Mouse (Mus musculus) thymus, postnatal 36 days (tissue): ENCODE results near the gene Cyp26a1.

Experiments
- DNase-seq, 2 experiments: peaks; one replicate each; pipeline ENCODE4 v3.0.0; 2022; ENCODE audit warnings: mixed read lengths in 2 of 2

Cyp26a1 gene

DNA sequence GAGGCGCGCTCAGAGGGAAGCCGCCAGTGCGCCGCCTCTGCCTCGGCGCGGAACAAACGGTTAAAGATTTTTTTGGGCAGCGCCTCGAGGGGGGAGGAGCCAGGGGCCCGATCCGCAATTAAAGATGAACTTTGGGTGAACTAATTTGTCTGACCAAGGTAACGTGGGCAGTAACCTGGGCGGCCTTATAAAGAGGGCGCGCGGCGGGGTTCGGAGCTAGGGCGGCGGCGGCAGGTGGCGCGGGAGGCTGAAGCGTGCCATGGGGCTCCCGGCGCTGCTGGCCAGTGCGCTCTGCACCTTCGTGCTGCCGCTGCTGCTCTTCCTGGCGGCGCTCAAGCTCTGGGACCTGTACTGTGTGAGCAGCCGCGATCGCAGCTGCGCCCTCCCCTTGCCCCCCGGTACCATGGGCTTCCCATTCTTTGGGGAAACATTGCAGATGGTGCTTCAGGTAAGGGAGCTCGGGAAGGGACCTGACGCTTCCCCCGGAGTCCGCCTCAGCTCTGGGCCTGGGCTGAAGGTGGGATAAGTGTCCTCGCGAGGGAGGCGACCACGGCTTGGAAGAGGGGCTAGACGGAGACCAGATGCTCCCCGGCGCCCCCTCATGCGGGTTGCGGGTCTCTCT is at the start of gene Cyp26a1:
TSS of gene Cyp26a1 (plus strand) at position 148 of the 622 bp plus-strand sequence.
- DNase-seq: no peak

DNA sequence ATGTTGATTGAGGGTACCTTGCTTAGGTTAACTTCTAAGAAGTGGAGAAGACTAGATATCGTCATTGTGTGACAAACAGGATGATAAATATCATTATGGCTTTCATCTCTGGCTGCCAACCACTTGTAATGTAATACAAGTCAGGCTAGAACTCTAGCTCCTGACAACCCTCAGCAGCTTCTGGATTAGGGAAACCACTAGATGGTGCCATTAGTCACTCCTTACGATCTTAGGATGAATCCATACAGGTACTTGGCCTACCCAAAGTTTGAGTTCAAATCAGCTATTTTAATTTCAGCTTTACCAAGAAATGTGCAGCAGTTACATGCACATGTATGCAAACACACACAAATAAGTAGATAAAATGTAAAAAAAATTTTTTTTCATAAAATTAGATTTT is 49.6 kb upstream of the Cyp26a1 start:
- DNase-seq: no peak

DNA sequence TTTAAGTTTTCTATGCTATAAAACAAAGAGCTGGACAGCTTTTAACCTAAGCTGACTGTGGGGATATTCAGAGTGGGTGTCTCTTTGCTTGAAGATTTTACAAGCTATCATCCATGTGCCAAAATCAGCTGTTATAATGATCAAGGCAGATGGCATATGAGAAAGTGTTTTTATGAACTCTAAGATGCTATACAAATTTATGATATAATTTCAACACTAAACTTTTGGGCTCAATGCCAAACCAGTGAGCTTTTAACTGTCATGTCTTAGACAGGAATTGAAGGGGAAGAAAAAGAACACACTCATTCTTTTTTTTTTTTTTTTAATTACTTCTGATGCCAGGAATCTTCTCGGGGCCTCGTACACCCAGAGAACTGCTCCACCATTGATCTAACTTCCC is 47.1 kb upstream of the Cyp26a1 start:
- no peak for DNase-seq

DNA sequence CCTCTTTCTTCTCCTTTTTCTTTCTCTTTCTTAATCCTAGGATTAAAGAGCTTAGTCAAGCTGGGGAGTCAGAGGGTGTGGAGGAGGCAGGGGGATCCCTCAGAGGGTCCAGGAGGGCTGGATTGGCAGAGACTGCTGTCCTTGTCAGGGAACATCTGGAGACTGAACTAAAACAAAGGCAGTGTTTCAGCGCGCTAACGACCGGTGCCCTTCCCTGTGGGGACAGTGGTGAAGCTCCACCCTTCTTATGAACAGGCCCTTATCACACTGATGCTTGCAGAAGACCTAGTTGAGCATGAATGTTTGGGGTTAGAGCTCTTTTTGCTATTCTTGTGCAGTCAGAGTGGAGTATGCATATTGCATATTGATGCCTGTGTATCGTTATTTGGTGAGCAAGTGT is 43.6 kb upstream of the Cyp26a1 start:
- no peak for DNase-seq

DNA sequence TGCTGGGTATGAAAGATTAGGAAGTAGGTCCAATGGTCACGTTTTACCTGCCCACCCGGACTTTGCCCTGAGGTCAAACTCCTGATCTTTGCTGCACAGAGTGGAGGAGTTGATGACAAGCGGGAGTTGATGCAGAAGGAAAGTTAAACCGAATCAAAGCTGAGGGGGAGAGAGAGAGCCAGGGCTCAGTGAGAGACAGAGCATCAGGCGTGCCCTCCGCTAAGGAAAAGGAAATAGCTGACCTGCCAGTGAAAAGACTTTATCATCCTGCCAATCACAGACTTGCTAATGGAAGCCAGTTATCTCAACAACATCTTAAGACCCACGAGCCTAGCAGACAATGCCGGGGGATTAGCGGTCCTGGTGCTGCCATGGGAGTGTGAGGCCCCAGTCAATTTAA is 41.2 kb upstream of the Cyp26a1 start:
- DNase-seq: no peak

DNA sequence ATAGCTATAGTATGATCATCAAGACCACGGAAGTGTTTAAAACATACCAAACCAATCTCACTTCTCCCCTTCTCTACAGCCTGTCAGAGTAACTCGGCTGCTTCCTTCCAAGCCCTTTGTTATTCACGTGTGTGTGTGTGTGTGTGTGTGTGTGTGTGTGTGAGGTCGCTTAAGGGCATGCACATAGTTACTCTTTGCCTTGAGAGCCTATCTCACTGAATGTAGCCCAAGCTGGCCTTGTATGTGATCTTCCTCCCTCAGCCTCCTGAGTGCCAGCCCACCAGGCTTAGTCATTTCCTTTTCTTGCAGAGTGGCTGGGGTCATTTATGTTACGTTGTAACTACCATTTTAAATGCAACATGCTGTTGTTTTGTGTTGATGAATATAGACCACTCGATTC is 32.3 kb upstream of the Cyp26a1 start:
- no peak for DNase-seq

DNA sequence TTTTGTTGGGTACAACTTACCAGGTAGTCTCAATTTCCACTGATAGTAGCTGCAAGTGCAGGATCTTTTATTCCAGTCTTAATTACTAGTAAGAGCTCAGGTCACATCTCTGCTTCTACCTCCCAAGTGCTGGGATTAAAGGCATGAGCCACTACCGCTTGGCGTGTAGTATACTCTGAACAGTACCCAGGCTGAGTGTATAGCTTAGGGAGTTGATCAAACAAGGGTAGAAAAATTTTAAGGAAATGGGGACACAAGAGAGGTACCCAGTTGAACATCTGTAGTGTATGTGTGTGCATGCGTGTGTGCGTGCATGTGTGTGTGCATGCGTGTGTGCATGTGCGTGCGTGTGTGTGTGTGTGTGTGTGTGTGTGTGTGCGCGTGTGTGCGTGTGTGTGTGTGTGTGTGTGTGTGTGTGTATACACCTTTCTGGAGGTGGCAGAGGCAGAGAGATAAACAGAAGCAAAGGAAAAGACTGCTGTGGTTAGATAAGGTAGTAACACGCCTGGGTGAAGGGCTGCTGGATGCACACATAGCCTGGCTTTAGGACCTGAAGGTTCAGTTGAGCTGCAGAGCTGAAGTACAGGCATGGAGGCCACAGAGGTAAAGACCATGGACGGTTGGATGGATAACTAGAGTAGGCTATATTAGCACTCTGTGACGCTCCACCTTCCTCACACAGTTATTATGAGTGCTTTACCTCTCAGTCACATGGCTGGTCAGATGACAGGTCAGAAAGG is 29.6 kb upstream of the Cyp26a1 start:
- DNase-seq: no peak

DNA sequence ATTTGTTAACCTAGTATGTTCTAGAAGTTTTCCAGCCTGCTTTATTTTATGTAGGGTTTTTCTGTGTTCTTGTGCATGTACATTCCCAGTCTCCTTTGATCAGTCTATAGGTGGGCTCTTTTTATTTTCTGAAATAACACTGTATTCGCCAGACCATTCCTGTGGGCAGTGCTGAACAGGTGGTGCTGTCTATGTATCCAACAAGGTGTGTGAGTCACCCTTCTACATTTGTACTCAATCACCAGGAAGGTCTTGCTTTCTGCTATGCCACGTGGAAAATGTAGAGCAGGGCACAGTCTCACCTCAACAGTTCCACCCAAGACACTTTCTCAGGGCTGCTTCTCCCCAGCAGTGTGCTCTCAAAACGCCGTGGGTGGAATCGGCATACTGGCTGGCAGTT is 28.9 kb upstream of the Cyp26a1 start:
- no peak for DNase-seq

DNA sequence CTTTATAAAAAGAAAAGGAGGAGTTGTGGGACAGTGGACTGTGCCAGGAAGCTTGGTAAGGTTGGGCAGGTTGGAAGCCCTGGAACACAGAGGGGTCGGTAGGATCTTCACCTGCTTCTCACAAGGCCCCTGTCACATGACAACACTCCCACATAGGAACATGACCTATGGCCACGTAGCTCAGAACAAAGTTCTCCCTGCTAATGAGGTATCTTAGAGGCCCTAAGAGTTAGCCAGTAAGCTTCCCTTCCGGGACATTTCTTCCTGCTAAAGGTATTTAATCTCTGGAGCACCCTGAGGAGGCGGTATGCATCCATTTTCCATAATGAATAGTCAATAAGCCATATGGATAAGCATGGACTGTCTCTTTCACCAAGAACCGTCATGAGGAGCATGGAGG is 28.1 kb upstream of the Cyp26a1 start:
- no peak for DNase-seq

DNA sequence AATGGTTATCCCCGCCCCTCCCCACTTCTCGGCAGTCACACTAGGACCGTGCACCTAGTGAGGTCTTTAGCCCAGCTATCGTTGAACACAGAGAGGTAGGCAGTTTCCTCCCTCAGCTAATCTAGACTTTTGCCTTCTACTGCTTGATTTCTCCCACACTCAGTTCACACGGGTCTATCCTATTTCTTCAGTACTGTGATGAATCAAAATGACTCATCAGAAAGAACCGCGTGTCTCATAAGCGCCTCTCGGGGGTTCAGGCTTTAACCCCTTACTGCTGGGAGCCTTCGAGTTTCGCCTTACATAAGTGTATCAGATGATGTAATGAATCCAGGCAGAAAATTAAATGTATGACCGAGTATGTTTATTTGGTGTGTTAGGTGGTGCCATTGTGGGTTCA is 24.2 kb upstream of the Cyp26a1 start:
- DNase-seq: no peak

DNA sequence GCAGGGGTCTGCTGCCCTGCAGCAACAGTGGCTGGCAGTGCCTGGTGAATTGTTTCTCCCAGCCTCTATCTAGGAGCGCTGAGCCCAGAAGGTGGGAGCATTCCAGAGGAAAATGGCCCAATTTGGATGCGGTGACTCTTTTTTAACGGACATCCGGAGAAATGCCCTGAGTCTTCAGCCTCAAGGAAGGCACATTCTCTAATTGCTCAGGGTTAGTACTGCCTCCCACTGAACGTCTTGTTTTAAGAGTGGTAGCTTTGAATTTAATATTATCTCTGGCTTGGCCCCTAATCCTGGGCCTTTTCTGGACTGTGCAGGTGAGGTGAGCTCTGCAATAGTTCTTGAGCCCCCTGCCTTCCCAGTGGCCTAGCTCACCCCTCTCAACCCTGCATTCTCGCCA is 12.3 kb upstream of the Cyp26a1 start, which contains the start of gene Cyp26c1:
TSS of gene Cyp26c1 (plus strand) at position 301 of the 400 bp plus-strand sequence.
- DNase-seq: no peak

DNA sequence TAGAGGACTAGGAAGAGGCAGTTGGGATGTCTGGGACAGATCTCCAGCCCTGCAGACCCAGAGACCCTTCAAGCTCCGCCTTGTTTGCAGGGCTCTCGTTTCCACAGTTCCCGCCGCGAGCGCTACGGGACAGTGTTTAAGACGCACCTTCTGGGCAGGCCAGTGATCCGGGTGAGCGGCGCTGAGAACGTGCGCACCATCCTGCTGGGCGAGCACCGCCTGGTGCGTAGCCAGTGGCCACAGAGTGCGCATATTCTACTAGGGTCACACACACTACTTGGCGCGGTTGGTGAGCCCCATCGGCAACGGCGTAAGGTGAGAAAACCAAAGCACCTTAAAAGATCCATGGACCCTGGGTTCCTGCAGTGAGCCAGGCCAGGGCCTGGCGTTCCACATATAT is 11.3 kb upstream of the Cyp26a1 start:
- DNase-seq: no peak

DNA sequence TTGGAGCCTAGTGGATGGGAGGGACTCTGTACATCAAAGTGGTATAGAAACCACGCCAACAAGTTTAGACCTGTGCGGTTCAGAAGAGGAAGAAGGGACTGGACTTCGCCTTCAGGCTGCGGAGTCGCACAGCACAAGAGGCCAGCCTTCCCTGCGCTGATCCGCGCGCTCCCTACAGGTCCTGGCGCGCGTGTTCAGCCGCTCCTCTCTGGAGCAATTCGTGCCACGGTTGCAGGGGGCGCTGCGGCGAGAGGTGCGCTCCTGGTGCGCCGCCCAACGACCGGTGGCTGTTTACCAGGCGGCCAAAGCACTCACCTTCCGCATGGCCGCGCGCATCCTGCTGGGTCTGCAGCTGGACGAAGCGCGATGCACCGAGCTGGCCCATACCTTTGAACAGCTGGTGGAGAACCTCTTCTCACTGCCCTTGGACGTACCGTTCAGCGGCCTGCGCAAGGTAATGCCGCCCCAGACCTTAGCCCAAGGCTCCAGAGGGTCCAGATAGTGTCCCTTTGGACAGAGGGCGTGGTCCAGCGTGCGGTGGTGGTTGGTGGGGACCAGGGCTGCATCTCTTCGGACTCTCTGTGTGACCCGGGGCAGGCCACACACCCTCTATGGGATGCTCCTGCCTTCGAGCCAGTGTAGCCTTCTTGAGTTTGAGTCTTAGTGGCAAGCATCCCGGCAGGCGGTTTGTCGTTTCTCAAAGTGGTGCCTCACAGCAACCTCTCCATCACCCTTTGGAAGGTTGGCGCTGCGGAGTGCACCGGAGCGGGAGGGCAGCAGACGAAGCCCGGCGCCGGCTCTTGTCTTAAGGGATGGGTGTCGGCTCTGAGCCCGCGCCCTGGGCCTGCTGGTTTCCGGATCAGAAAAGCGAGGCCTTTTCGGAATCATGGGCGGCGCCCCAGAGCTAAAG is 10.4 kb upstream of the Cyp26a1 start:
- DNase-seq: no peak

DNA sequence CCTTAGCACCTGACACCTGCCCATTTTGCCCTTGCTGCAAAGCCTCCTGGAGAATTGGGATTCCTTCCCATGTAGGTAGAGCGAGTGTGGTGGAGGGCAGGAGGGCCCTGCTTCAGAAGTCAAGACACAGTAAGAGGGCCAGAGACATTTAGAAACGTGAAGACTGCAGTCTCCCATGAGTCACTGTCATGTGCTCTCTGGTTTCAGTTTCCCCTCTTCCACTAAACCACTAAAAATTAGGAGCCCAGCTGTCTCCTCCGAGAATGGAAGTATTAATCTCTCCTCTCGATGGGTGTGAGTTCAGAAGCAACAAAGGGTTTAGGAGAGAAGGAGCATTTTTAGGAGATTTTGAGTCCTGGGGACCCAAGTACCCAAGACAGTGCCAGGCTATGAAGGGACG is 8.1 kb upstream of the Cyp26a1 start:
- DNase-seq: no peak

DNA sequence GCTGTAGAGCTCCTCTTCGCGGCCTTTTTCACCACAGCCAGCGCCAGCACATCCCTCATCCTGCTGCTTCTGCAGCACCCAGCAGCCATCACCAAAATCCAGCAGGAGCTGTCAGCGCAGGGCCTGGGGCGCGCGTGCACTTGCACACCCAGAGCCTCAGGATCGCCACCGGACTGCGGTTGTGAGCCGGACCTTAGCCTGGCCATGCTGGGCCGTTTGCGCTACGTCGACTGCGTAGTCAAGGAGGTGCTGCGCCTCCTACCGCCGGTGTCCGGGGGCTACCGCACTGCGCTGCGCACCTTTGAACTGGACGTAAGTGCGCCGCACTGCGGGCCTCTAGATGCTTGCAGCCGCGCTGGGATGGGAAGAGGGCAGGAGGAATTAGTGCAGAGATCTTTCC is 6.9 kb upstream of the Cyp26a1 start:
- DNase-seq: no peak

DNA sequence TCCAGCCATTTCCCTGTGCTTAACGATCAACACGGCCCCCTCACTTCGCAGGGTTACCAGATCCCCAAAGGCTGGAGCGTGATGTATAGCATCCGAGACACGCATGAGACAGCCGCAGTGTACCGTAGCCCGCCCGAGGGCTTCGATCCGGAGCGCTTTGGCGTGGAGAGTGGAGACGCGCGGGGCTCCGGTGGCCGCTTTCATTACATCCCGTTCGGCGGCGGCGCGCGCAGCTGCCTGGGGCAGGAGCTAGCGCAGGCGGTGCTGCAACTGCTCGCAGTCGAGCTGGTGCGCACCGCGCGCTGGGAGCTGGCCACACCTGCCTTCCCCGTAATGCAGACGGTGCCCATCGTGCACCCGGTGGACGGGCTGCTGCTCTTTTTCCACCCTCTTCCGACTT is 4.7 kb upstream of the Cyp26a1 start:
- DNase-seq: no peak

DNA sequence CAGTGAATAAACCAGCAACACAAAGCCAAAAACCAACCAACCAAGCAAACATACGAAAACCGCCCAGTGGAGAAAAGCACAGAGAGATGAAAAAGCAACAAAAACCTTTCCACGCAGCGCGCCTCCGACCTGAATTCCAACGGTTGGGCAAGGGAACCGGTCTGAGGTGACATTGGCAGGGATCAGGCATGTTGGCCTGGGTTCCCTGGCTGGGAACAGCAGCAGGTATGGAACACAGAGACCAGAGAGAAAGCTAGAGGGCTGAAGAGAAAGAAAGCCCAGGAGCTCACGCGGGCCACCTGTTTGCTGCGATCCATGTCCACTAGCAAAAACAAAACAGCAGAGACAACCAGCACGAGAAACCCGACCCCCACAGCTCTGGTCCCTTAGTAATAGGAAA is 2.5 kb upstream of the Cyp26a1 start:
- DNase-seq: no peak

DNA sequence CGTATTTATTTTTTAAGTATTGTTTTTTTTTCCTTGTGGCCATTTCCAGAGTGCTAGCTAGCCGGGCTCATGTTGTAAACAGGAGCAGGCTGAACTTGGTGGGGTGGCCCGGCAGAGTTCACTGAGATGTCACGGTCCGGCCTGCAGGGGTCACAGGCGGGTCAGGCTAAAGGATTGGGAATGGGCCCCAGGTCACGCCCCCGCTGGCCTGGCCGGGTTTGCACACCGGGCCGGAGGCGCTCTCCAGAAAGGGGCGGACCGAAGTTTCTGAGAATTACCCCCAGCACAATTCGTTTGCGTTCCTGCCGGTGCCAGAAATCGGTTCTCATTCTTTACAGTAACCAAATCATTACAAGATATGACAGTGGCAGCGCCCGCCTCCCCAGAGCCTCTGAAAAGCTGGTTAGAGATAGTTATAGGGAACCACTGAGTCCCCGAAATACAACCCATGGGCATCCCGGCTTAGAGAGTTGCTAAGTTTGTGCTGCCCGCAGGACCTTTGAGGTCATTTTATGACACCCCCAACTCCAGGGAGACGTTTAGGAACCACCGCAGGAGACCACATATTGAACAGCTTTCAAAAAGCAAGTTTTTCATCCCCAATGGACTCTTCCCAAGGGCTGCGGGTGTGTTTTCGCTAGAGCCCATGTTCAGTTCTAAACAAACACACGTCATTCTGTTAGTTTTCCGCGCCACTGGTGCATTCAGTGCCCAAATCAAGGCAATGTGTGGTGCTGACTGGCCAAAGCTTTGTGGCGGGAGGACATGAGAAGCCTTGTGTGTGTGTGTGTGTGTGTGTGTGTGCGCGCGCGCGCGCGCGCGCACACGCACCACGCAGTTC is 1.6 kb upstream of the Cyp26a1 start:
- no peak for DNase-seq

DNA sequence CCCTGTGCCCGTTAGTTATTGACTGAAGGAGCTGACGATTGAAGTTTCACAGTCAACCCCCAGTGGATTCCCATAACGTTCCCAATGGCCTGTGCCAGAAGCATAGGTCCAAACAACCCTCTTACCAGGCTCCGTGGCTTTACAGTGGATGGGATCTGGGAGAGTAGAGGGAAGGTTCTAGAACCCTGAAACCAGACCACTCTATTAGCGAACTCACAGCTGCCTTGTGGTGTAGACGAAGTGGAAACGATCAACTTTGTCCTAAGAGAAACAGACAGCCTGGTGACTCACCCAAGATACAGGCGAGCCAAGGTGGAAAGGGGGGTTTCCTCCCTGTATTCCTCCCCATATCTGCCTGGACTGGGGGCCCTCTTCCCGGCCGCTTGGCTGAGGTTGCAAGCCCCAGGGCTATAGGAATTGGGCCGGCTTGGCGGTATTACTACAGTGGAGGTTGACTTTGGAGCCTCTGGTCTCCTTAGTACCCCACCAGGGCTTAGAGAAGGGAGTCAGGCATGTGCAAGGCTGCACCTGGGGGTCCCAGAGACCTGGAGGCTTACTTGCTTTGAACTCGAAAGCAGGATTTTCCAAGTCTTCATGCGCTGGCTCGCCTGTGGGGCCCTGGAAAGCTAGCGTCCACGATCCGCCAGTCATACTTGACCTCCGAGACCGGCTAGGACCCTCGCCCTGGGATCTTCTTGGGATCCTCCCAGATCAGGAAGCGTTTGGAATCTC is 829 bp upstream of the Cyp26a1 start:
- no peak for DNase-seq

DNA sequence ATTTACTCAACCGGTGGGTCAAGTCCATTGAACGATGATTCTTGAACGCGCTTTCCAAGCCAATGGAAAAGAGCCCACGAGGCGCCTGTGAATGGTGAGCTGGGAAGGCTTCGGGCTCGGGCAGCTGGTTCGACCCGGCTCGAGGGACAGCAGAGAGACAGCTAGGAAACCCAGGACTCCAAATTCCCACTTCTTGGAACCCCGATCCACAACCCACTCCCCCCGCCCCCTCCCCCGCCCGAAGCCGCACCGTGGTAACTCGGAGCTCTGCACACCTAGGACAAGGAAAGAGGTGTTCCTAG is 312 bp upstream of the Cyp26a1 start:
- no peak for DNase-seq

DNA sequence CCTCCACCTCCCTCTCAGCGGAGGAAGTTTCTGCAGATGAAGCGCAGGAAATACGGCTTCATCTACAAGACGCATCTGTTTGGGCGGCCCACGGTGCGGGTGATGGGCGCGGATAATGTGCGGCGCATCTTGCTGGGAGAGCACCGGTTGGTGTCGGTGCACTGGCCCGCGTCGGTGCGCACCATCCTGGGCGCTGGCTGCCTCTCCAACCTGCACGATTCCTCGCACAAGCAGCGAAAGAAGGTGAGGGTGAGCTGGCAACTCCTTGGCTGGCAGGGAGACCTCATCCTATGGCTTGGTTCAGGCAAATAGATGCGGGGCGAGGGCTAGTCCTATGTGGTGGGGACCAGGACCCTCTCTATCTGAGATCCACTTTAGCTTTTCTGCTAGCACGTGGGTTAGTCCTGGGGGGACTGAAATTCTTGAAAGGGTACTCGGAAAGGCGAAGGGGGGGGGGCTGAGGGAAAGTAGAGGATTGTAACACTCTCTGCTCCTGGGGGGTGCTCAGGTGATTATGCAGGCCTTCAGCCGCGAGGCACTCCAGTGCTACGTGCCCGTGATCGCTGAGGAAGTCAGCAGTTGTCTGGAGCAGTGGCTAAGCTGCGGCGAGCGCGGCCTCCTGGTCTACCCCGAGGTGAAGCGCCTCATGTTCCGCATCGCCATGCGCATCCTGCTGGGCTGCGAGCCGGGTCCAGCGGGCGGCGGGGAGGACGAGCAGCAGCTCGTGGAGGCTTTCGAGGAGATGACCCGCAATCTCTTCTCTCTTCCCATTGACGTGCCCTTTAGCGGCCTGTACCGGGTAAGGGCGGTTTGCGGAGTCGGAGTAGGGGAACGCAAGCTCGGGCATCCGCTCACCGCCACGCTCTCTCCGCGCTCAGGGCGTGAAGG is 919 bp downstream of the Cyp26a1 start:
- no peak for DNase-seq
